Mouse (Mus musculus): ENCODE data around the gene Gm7347.
"Not testable (repeated sequence)": the region's sequence is repeated elsewhere in the genome, so short reads cannot be mapped to it uniquely, and the experiment has no call there.

Gene Gm7347

DNA sequence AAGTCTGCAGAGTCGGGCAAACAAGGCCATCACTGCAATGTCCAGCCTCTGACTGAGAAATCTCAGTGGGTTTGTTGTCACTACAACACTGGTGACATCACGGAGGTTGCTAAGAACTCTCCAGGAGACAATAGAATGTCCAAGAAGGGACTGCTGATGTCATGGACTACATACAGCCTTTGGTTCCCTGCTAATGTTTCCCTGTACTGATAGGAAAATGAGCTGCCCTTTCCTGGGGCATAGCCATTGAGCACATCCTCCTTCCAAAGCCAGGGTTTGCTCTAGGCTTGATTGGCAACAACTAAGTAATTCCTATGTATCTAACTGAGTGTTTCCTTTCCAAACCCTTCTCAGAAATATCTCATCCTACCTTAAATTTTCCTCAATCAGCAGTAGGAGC lies at the start of gene Gm7347:
Gene Gm7347 (minus strand): TSS at position 101 of the 400 bp plus-strand sequence.
- not testable (repeated sequence) for DNase-seq (ENCODE audit: low read depth)

GRCm38 (mm10) chr5:26105262-26105661 lies 46.9 kb upstream of the Gm7347 start, which contains the start of gene 5031410I06Rik:
TSS of gene 5031410I06Rik (minus strand) at chr5:26105362.
- DNase-seq (ENCODE audit: low read depth): not testable (repeated sequence)

- not testable (repeated sequence) for DNase-seq (ENCODE audit: low read depth)
These were observed 30.8 kb upstream of the Gm7347 start, which contains the start of gene Gm10471 for GRCm38 (mm10) chr5:26089191-26089590. TSS of gene Gm10471 (minus strand) at chr5:26089291.

GRCm38 (mm10) chr5:26079023-26079422 lies 20.6 kb upstream of the Gm7347 start:
- DNase-seq (ENCODE audit: low read depth): not testable (repeated sequence)

- DNase-seq (ENCODE audit: low read depth): no peak
These were observed 12.3 kb upstream of the Gm7347 start for GRCm38 (mm10) chr5:26070716-26071115.

- DNase-seq (ENCODE audit: low read depth): not testable (repeated sequence)
These were observed 18.9 kb downstream of the Gm7347 start, which contains the start of gene Speer4a for GRCm38 (mm10) chr5:26039458-26039857. TSS of gene Speer4a (minus strand) at chr5:26039558.

DNA sequence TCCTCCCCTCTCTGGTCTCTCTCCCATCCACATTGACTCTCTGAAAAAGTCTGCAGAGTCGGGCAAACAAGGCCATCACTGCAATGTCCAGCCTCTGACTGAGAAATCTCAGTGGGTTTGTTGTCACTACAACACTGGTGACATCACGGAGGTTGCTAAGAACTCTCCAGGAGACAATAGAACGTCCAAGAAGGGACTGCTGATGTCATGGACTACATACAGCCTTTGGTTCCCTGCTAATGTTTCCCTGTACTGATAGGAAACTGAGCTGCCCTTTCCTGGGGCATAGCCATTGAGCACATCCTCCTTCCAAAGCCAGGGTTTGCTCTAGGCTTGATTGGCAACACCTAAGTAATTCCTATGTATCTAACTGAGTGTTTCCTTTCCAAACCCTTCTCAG lies 35.6 kb downstream of the Gm7347 start, which contains the start of gene Gm5862:
Gene Gm5862 (minus strand): TSS at position 101 of the 400 bp plus-strand sequence.
- DNase-seq (ENCODE audit: low read depth): not testable (repeated sequence)

GRCm38 (mm10) chr5:26007697-26008096 lies 50.7 kb downstream of the Gm7347 start:
- DNase-seq (ENCODE audit: low read depth): not testable (repeated sequence)

DNA sequence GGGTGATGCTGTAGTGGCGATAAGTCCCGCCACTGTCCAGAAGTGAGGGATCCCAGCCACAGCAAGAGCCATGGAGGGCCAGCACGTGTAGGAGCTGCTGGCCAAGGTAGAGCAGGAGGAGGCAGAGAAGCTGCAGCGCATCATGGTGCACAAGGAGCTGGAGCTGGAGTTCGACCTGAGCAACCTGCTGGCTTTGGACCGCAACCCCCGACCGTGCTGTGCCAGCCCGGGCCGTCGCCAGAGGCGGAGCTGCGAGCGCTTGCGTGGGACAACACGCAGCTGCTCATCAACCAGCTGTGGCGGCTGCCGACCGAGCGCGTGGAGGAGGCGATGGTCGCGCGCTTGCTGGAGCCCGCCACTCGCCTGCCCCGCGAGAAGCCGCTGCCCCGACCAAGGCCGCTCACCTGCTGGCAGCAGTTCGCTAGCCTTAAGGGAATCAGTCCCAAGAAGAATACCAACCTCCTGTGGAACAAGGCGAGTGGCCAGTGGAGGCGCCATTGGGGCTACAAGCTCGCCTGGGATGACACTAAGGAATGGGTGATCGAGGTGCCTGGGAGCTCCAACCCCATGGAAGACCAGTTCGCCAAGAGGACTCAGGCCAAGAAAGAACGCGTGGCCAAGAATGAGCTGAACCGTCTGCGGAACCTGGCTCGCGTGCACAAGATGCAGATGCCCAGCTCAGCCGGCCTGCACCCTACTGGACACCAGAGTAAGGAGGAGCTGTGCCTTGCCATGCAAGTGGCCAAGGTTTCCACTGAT lies 51.3 kb downstream of the Gm7347 start:
- DNase-seq (ENCODE audit: low read depth): not testable (repeated sequence)

GRCm38 (mm10) chr5:26004698-26005097 lies 53.7 kb downstream of the Gm7347 start, which contains the start of gene Gm1979:
TSS of gene Gm1979 (minus strand) at chr5:26004798.
- DNase-seq (ENCODE audit: low read depth): not testable (repeated sequence)

All from naive thymus-derived CD4-positive, alpha-beta T cell, adult 2 months (primary cell).